Mouse (Mus musculus) urinary bladder, postnatal 10 days (tissue): ENCODE measurements at regions not wholly inside any gene's neighbourhood (a gene's known extent, or its start where the extent isn't known, plus 50 kb on each side); places are given as distances from the start of the nearest gene placed in this dataset.

Source experiments
- DNase-seq: peaks from one replicate; pipeline ENCODE4 v3.0.0; 2022; ENCODE audit warnings: low spot score

DNA sequence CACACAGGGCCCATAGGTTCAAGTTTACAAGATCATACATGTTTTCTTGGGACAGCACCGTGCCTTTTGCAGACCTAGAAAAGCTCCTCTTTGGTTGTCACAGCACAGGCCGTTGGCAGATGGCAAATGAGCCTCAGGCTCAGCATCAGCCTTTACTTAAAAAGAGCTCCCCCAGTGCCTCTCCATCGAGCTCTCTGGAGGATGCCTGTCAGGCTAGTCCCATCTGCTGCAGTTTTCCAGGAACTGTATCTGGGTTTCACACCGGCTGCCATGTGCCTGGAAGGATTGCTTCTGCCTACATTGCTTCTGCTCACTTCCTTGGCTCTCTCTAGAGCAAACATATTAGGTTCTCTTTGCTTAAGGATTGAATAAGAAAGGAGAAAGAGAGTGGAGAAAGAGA is 695.1 kb upstream of the Kirrel3 start:
- no peak for DNase-seq

DNA sequence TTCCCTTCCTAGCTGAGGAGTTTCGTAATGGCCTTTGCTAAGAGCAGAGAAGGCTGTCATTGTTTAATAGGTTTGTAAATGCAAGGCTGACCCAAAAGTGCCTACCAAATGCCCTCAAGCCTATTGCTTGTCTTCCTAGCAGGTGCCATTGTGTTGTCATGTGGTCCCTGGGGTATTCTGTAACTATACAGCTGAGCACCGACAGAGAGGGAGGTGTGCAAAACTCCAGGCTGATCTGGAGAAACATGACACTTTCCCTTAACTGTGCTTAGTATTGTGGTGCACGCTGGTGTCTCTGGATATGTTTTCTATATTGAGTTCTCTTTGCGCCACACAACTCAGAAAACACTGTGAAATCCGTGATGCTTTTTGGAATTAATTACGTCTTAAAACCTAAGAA is 685.4 kb upstream of the Kirrel3 start:
- no peak for DNase-seq

DNA sequence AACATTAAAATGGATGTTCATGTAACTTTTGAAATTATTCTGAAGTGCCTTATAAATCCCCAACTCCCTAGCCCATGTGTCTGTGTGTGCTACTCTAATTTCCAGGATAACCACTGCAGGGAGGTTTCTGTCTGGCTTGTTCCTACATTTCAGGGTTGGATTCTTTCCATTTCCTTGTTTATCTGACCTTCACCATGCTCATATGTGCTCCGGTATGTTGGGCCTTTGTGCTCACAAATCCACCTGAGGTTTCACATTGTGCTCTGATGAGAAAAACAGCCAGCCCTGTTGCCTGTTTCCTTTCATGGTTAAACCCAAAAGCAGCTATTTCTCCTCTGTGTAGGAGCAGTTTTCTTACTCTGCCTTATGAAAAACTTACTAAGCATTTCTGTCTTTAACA is 684.9 kb upstream of the Kirrel3 start:
- no peak for DNase-seq

DNA sequence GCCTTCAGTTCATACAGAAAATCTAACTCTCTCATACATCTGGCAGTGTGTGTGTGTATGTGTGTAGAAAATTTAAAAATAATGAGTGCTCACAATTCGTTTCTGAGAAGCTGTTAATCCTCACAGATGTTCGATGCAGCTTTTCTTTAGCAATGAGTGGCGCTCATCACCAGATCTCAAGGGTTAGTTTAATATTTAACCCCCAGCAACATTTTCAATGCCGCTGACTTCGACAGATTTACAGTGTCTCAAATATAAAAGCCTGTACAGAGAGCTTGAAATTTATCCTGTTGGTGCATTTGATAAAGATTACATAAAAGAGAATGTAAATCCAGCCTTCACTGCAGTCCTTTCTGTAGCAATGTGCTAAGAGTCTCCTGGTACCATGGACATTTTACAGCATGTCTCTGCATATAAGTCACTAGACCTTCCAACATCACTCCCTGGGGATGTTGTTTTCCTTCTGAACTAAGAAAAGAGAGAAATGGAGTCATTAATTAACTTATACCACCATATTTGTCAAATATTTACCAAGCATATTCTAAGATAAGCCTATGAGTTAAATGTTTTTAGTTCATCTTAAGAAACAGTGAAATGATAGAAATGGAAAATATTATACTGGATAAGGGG is 670.8 kb upstream of the Kirrel3 start:
- no peak for DNase-seq

DNA sequence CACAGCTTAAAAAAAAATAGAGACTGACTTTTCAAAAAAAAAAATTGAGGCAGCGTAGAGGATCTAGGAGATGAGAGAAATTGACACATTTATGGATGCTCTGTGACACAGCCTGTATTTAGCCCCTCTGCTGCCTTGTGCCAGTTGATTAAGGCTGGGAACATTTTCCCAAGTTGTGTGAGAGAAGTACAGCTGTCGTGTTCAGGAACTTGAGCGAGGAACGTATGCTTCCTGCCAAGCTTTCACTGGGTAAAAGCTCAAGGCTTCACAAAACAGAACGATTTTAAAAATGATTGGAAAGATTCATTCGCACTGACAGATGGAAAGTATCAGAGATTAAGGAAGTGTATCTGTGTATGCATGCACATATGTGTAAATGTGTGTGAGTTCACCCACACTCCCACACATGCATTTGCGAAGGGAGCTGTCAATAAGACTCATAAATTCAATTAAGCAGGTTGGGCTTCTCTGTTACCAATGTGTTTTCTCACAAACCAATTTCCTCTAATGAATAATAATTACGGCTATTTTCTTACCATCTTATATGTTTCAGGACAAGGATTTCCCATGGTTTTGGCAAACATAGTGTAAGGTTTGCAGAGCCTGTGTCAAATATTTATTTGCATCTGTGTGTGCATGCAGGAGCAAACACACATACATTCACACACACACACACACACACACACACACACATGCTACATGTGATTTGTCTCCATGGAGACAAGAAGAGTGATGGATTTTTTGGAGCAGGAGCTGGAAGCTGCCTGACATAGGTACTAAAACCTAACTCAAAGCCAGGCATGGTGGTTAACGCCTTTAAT is 662.9 kb upstream of the Kirrel3 start:
- no peak for DNase-seq

DNA sequence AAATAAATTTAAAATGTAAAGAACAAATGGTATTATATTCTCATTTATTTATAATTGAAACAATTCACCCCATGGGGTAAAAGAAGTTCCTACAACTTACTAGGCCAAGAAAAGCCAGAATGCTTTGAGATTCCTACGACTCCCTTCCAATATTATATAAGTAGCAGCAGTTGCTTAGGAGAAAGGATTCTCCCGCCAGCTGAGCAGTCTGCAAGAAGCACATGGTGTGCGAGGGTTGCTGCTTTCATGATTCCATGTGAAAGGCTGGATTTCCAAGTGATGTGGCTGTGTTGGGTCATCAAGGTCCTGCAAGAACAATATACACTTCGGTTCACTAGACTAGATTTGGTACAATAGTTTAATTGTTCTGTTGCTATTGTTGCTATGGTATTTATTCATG is 659.6 kb upstream of the Kirrel3 start:
- DNase-seq = no peak

DNA sequence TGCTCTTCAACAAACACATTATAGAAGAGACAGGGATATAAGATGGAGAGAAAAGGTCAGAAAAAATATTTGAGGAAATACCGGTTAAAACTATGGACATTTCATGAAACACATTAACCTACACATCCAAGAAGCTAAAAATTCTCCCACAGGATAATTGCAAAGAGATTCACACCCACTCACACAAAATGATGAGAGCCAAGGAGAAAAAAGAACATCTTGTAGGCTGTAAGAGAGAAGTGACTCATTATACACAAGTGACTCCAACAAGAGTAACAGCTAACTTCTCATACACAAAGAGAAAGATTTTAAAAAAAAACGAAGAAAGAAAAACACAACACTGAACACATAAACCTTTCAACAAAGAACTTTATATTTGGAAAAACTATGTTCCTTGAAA is 658.3 kb upstream of the Kirrel3 start:
- no peak for DNase-seq

DNA sequence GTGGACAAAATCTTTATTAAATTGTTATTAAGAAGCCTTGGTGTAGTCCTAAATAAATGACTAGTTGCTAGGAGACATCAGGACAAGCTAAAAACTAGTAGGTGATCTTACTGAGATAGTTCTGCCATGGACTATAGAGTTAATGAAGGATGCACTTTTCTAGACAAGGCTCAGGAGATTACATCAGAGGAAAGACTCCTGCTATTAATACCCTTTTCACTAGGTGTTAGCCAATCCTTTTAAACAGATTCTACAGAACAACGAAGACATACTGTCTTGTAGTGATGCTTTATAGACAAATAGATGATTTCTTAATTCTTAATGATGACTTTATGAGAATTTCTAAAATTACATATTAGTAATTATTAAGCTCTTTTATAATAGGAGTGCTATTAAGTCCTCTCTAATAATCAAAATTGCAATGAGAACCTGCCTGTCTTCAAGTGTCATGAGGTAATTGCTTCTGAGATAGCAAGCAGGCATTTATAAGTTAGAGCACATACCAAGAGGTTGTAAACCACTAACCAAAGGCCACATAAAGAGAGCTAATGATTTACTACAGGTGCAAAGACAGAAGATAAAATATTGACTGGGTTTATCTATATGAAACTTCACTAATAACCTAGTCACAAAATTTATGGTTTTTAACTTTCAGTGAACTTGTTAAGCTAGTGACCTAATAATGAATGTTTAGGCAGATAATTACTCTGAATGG is 647.9 kb upstream of the Kirrel3 start:
- no peak for DNase-seq

DNA sequence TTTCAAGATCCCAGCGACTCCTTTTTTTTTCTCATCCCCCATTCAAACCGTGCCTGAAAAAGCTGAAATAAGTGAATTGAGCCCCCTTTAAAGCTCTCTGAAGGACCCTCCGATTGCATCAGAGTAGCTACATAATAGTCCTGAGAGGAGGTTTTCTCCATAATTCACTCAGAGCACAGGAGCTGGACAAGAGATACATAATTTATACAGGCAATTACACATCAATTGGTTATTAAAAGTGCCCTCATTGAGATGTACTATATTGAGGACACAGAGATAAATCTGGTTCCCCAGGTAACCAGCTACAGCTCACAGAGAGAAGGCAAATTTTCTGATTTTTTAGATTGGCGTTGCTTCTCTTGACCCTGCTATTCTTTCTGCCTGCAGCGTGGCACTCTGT is 636.1 kb upstream of the Kirrel3 start:
- DNase-seq = no peak

DNA sequence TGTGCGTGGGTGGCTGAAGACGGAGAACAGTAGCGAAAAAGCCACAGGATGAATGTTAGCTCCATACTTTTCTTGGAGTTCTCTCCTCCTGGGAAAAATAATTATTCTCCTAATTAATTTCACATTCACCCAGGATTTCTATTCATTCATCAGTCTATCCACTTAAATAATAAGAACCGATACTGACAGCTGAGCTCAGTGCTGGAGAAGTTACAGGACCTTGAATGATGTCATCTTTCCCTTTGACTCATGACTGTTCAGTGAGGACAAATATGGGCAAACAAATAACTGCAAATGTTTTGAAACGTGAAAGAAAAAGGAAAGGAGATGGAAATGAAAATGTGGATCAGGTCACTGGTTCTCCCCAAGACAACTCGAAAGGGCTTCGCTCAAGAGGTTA is 635.7 kb upstream of the Kirrel3 start:
- DNase-seq = no peak

DNA sequence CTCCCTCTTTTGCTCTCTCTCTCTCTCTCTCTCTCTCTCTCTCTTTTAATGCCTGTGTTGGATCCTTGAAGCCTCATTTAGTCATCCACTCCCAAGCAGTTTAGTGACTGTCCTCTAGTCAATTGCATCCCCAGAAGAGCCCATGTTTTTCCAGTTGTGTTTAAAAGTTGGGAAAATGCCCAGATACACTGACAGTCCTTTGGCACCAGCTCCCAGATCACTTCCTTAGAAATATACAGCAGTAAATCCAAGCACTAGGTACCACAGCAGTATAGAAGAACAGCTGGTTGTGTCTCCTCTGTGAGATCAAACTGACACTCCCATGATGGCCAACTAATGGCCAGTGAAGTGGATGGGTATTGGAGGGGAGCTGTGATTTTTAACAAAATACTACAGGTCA is 634.7 kb upstream of the Kirrel3 start:
- no peak for DNase-seq

DNA sequence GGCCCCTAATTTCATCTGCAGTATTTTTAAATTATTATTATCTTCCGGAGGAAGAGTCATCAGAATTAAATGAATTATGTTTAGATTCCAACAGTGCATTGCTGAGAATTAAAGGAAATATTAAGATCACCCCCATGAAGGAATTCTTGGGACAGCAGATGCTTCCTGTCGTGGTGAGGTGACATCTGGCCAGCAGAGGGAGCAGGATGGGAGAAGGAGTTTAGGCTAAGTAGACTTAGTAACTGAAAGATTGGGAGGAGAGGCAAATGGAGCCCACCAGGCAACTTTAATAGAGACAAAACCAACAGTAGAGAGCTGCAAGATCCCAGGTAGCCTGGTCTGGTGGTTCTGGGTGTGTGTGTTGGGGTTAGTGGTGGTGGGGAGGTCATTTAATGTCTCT is 629.5 kb upstream of the Kirrel3 start:
- DNase-seq = no peak

DNA sequence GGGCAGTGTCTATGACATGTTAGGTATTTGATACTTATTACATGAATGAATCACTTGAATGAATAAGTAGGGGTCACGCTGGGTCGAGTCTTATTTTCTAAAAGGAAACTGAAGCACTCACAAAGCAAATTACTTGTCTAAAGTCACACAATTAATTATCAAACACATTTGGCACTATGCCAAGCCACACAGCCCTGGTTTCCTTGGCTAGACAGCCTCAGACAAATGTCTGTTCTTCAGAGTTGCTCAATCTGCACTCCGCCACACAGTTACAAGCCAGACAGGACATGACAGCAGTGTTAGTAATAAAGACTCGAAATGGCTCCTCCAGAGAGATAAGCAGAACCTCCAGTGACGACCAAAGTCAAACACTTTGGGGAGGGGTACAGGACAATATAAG is 627.2 kb upstream of the Kirrel3 start:
- DNase-seq = no peak

DNA sequence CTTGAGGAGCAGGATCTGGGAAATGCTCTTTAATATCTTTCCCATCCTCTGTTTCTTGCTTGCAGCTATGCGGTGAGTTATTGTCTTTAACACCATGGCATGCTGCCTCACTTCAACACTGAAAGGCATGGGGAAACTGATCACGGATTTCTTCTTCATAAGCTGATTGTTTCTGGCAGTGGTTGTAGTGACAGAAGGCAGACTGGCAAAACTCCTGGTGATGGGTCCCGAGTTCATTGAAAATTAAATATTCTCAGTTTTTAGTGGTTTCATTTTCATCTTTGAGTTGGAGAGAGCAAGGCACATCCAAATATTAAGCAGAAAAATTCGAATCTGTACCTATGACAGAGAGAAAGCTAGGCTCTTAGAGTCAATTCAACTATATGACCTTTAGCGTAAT is 617.0 kb upstream of the Kirrel3 start:
- no peak for DNase-seq

DNA sequence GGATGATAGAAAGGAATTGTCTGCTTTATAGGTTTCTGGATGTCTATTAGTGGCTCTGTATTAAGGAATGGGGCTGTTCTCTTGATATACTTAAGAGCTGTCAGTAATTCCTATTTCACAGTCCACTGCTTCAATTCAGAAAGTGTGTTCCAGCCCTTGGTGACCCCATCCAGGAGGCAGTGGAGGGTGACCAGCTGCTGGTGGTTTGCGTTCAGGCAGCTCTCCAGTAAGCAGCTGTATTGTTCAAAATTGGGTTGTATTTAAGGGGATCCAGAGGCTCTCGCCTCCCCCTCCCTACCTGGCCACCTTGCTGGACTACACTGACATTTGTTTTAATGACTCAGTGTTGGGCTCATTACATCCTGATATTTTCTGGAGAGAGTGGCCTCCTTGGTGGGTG is 598.4 kb upstream of the Kirrel3 start:
- no peak for DNase-seq

DNA sequence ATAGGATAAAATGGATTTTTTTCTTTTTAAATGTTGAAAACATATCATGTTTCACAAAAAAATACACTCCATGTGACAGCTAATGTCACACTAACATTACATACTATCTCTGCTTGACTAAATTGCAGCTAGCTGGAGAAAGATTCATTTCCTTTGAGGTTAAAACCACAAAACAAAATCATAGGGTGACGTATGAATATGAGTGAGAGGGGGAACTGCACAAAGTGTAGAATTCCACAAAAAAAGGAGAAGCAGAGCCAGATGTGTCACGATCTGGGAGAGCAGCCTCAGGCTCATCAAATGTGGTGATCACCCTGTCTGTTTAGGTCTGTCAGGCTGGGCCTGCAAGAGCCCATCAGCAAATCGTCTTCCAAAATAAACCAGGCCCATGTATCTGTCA is 593.7 kb upstream of the Kirrel3 start:
- DNase-seq = no peak

DNA sequence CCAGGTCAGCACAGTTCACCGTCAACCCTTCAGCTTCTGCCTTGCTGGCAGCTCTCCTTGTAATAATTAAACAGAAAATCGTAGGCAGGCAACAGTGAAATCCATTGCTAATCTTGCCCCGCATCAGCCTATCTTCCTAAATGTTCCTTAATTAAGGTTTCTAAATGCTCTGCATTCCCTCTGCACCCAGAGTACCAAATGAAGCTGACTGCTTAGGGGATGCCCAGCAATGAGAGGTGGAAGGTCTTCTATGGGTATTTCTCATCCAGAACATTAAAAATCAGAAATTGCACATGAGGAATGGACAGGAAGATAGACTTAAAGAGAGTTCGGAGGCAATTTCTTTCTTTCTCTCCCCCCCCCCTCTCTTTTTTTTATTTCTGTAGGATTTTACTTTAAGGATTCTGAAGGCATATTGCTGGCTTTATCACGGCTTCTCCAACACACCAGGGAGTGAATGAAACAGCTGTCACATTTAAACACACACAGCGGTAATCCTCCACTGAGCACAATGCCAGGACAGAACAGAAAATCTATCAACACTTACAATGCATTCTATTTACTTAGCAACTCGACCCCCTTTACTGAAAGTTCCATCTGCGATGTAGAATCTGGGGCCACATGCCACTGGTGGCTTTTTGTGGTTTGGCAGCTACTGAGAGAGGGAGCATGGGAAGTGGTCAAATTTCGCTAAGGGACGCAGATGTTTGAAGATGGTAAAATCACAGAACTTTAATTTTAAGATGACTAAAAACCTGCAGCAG is 584.2 kb upstream of the Kirrel3 start:
- no peak for DNase-seq

DNA sequence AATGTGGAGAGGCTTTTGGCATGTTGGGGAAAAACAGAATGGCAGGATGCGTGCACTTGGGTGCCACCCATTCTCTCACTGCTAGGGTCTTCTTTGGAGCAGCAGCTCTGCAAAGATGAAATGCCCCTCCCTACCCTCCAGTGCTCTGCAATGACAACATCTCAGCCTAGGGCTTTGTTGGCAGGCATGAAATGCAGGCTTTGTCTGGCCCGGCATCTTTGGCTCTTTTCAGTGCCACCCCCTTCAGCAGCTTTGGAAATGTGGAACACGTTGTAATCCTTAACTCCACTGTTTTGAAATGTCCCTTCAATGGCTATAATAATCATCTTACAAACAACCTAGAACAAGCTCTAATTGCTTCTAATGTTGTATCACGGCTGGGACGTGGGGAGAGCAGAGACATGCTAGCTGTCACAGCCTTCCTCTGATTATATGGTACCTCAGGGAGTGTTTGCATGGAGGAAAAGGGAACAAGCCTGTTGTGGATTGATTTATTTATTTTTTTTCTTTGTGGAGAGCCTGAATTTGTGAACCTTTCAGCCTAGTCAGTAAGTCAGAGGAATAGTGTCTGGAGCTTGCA is 581.6 kb upstream of the Kirrel3 start:
- DNase-seq = no peak

DNA sequence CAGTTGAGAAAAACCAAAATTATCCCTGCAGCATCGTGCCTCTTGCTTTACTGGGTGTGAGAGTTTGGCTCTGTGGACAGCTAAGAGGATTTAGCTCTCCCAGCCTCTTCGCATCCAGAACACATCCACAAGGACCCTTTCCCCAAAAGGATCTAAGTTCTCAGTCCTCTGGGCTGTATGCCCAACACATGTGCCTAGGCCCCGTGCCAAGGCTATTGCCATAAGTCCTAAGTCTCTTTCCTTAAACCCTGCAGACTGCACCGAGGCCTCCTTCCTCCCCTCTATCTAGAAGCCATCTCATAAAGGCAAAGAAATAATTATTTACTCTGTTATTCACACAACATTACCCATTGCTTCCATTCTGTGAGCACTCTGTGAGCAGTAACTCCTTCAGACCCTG is 570.8 kb upstream of the Kirrel3 start:
- no peak for DNase-seq

DNA sequence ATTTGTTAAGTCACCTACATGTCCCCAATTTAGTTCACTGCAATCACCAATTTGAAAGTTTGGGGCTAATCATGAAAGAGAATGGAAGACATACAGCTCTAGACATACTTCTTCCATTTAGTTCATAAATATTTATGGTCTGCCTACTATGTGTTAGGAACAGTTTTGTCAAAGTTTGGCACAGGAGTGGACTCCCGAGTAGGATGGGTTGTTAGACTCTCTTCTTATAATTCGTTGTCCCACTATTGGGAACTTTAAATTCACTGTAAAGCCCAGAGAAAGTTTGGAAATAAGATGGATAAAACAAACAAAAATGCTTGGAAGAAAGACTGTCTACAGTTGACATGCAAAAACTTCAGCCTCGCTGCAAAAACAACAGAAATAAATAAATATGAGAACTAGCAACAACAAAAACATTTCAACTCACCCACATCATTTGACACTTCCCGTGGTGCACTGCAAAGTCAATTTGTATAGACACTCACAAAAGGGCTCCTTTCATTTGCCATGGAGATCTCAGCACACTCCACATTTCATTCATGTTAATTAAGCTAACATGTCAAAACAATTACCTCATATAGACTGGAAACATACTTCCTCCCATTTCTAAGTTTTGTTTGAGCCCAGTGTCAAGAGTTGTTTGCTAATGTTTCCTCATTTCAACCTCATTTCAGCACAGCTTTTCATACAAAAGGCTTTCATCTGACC is 570.2 kb upstream of the Kirrel3 start:
- DNase-seq = no peak

DNA sequence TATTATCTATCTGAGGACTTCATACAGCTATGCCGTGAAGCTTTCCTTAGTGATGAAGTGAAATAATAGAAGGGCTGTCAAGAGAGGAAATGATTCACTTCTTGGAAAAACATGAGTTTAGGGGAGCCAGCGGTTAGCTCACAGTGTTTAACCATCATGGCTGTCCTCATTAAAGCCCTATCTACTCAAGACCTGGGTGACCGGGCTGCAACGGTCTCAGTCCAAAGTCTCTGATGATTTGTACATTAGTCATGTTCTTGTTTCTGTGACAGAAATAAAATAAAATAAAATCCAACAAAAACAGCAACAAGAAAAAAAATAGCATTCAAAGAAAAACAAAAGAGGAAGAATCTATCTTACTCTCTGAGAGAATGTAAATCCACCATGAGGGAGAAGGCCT is 555.4 kb upstream of the Kirrel3 start:
- DNase-seq = no peak

DNA sequence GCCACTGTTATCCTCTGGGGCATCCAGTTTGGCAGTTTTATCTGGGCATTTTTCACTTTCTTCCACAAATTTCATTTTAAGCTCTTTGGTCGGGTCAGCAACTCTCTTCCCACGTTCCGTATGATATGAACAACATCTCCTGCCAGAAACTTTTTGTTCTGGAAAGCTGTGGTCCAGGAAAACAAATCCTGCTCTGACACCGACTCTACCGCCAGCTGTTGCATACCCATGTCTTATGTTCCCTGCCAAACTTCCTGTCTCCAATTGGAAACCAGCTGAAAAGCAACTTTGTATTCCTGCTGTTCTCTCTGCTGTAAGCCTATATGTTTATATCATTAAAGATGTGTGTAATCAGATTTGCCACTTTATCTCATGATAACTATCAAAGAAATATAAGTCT is 551.6 kb upstream of the Kirrel3 start:
- DNase-seq = no peak
